ENCODE assay signal across 25 mouse cellular contexts in the genomic region with DNA sequence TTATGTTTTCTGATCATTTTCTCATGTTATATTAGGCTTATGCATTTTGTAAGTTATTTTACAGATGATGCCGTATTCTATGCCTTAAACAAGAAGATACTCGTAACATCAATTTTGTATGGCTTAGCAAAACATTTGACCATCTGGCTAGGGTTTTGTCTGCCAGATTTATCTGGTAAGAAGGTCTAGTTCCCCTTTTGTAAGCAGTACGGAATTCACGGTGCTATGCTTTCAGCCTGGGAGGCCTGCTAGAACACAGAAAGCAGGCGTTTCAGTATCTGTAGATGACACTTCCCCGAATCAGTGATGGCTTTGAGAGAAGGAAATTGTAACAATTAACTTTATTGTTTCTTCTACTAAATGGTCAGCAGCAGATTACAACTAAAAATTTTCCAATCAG. TPM values are rescaled to one million over a fixed set of nuclear protein-coding genes. Genes with fewer than 3 reads are reported as not detected.
DNase-seq lines count a peak whose midpoint lies in the region; ATAC-seq and TF ChIP-seq lines count a peak whose summit lies in the region.
"Had no signal": no experiment of that assay in that cellular context is flagged by ENCODE, and none has a peak within 500 bp of the region (broad histone marks: within the 10 kb centered on the region; RNA-seq: fewer than 3 reads in every experiment).

No protein-coding gene starts in this region.

- no peaks in the 10 kb centered on the region for H3K9me3 ChIP-seq in forebrain, postnatal 0 days (ENCODE audit: low read length)
- no peaks in the 10 kb centered on the region for H3K9me3 ChIP-seq in forebrain, embryonic 13.5 days (replicated peaks)
- no peaks in the 10 kb centered on the region for H3K9me3 ChIP-seq in limb, embryonic 10.5 days (replicated peaks)
- H3K9me3 ChIP-seq: forebrain, embryonic 10.5 days; heart, embryonic 15.5 days; hindbrain, embryonic 15.5 days; intestine, embryonic 15.5 days; liver, embryonic 13.5 days; midbrain, embryonic 15.5 days; neural tube, embryonic 12.5 days had no signal

- TF ChIP-seq CTCF in forebrain, postnatal 0 days (IDR thresholded peaks at IDR 0.05; ENCODE audit: low read depth) = no peak
- no peak for TF ChIP-seq CTCF in layer of hippocampus, adult 2 months (conservative IDR thresholded peaks at IDR 0.05)

- H3K4me2 ChIP-seq in forebrain, postnatal 0 days (ENCODE audit: low read depth) = no peak overlapping the region
- H3K4me2 ChIP-seq in forebrain, embryonic 13.5 days = no peak overlapping the region
- H3K4me2 ChIP-seq: heart, embryonic 15.5 days; hindbrain, embryonic 15.5 days; intestine, embryonic 15.5 days; liver, embryonic 13.5 days; lung, embryonic 14.5 days; midbrain, embryonic 15.5 days; neural tube, embryonic 12.5 days had no signal

- no peak overlapping the region for H3K4me3 ChIP-seq in forebrain, postnatal 0 days (ENCODE audit: low read depth, low read length)
- H3K4me3 ChIP-seq in forebrain, embryonic 13.5 days = no peak overlapping the region
- H3K4me3 ChIP-seq in layer of hippocampus, adult 2 months = no peak overlapping the region
- H3K4me3 ChIP-seq in limb, embryonic 10.5 days = no peak overlapping the region
- H3K4me3 ChIP-seq: forebrain, embryonic 10.5 days; heart, adult 2 months; heart, embryonic 15.5 days; hindbrain, embryonic 15.5 days; intestine, embryonic 15.5 days; liver, embryonic 13.5 days; midbrain, embryonic 15.5 days; neural tube, embryonic 12.5 days had no signal

- no peak overlapping the region for H3K9ac ChIP-seq in forebrain, postnatal 0 days
- H3K9ac ChIP-seq in forebrain, embryonic 13.5 days = no peak overlapping the region
- H3K9ac ChIP-seq: heart, embryonic 15.5 days; hindbrain, embryonic 15.5 days; intestine, embryonic 15.5 days; liver, embryonic 13.5 days; lung, embryonic 14.5 days; midbrain, embryonic 15.5 days; neural tube, embryonic 12.5 days had no signal

- no peak for ATAC-seq in forebrain, postnatal 0 days
- no peak for ATAC-seq in forebrain, embryonic 13.5 days
- ATAC-seq: intestine, embryonic 15.5 days; midbrain, embryonic 15.5 days had no signal

- DNase-seq in forebrain, postnatal 0 days = peak; percentile 24
- DNase-seq in layer of hippocampus, adult 2 months (ENCODE audit: low spot score in 2 of 2) = no peak
- DNase-seq in layer of hippocampus, postnatal 25 days (ENCODE audit: extremely low spot score in 1 of 2, low spot score in 1 of 2) = no peak
- peak; percentile 75 for DNase-seq in brain, adult 2 months (ENCODE audit: low read depth, low spot score)
- DNase-seq in lung, postnatal 4 days = no peak
- no peak for DNase-seq in limb, embryonic 10.5 days (ENCODE audit: low spot score)
- DNase-seq: adrenal gland, postnatal 25 days; gastrocnemius, postnatal 14 days; heart, adult 2 months; heart, postnatal 4 days; kidney, adult 8-10 months; kidney, postnatal 10 days; liver, embryonic 13.5 days; lung, embryonic 14.5 days; lung, postnatal 36 days; right cerebral cortex, postnatal 14 days; spleen, adult 18-20 months; thymus, postnatal 14 days had no signal

- H3K4me1 ChIP-seq in forebrain, postnatal 0 days (ENCODE audit: insufficient read depth) = 0 out of 2 replicates have a peak, but pooled peaks cover 3% of the 10 kb centered on the region
- no peaks in the 10 kb centered on the region for H3K4me1 ChIP-seq in forebrain, embryonic 13.5 days
- no peaks in the 10 kb centered on the region for H3K4me1 ChIP-seq in limb, embryonic 10.5 days
- H3K4me1 ChIP-seq: forebrain, embryonic 10.5 days; heart, embryonic 15.5 days; hindbrain, embryonic 15.5 days; intestine, embryonic 15.5 days; liver, embryonic 13.5 days; midbrain, embryonic 15.5 days; neural tube, embryonic 12.5 days had no signal

- no peaks in the 10 kb centered on the region for H3K27me3 ChIP-seq in forebrain, postnatal 0 days (ENCODE audit: insufficient read depth, low read length)
- no peaks in the 10 kb centered on the region for H3K27me3 ChIP-seq in forebrain, embryonic 13.5 days
- no peaks in the 10 kb centered on the region for H3K27me3 ChIP-seq in limb, embryonic 10.5 days (ENCODE audit: low read depth, poor library complexity, severe bottlenecking)
- H3K27me3 ChIP-seq: heart, embryonic 15.5 days; hindbrain, embryonic 15.5 days; intestine, embryonic 15.5 days; liver, embryonic 13.5 days; midbrain, embryonic 15.5 days; neural tube, embryonic 12.5 days had no signal

- no peaks in the 10 kb centered on the region for H3K36me3 ChIP-seq in forebrain, postnatal 0 days (ENCODE audit: insufficient read depth)
- no peaks in the 10 kb centered on the region for H3K36me3 ChIP-seq in forebrain, embryonic 13.5 days (ENCODE audit: poor library complexity, severe bottlenecking)
- no peaks in the 10 kb centered on the region for H3K36me3 ChIP-seq in limb, embryonic 10.5 days
- H3K36me3 ChIP-seq: heart, embryonic 15.5 days; hindbrain, embryonic 15.5 days; intestine, embryonic 15.5 days; liver, embryonic 13.5 days; midbrain, embryonic 15.5 days; neural tube, embryonic 12.5 days had no signal

- H3K27ac ChIP-seq in forebrain, postnatal 0 days (ENCODE audit: low read depth, low read length) = no peak overlapping the region
- H3K27ac ChIP-seq in forebrain, embryonic 13.5 days = no peak overlapping the region
- peak overlapping the region; percentile 73 for H3K27ac ChIP-seq in layer of hippocampus, adult 2 months
- H3K27ac ChIP-seq in limb, embryonic 10.5 days = no peak overlapping the region
- H3K27ac ChIP-seq: forebrain, embryonic 10.5 days; heart, adult 2 months; heart, embryonic 15.5 days; hindbrain, embryonic 15.5 days; intestine, embryonic 15.5 days; liver, embryonic 13.5 days; midbrain, embryonic 15.5 days; neural tube, embryonic 12.5 days had no signal

- 58% methylated on average over 6 of the region's 6 CpGs for WGBS in forebrain, postnatal 0 days
- WGBS in forebrain, embryonic 13.5 days = 80% methylated on average over 6 of the region's 6 CpGs
- 93% methylated on average over 6 of the region's 6 CpGs for WGBS in limb, embryonic 10.5 days

RNA-seq across cellular contexts. Expression of gene Smim15, which starts 33.2 kb away (rescaled TPM):
- total RNA-seq in forebrain, postnatal 0 days (2014; rRNA removed) = 40.3 and 46.5 TPM in 2 replicates
- 34.0 and 36.8 TPM in 2 replicates for polyA plus RNA-seq in forebrain, postnatal 0 days (2015; fragmentation: Nextera tagmentation; extraction: Ambion mirVana)
- 49.1 and 52.6 TPM in 2 replicates for polyA plus RNA-seq in forebrain, embryonic 13.5 days (2015; fragmentation: Nextera tagmentation; extraction: Ambion mirVana)
- 10 to 100 TPM; 58.8 to 60.0 TPM for total RNA-seq in layer of hippocampus, adult 2 months (2021)
- 10 to 100 TPM; 60.2 to 60.4 TPM for total RNA-seq in layer of hippocampus, postnatal 25 days (2021)
- polyA plus RNA-seq in limb, embryonic 10.5 days (2016; fragmentation: Nextera tagmentation; extraction: Ambion mirVana) = 49.5 and 54.3 TPM in 2 replicates

Comparison
In these comparisons a context has a peak if more than half of its experiments do, and no peak if none do; other contexts are left out.
1. DNase-seq: peak in forebrain, postnatal 0 days (single experiment) and brain, adult 2 months (single experiment); none in layer of hippocampus, adult 2 months (0 of 2), layer of hippocampus, postnatal 25 days (0 of 2), lung, postnatal 4 days (0 of 2) and limb, embryonic 10.5 days (single experiment).